Mouse (Mus musculus) spleen, embryonic (tissue): ENCODE data around the gene Cfap300.

Experiments
- CTCF ChIA-PET: fragments of 350-600 bp; sonication (Branson Sonifier 250); formaldehyde crosslinking; loops from one replicate; lab custom pipeline; 2022; lab: Charles Lee

The Cfap300 gene

DNA sequence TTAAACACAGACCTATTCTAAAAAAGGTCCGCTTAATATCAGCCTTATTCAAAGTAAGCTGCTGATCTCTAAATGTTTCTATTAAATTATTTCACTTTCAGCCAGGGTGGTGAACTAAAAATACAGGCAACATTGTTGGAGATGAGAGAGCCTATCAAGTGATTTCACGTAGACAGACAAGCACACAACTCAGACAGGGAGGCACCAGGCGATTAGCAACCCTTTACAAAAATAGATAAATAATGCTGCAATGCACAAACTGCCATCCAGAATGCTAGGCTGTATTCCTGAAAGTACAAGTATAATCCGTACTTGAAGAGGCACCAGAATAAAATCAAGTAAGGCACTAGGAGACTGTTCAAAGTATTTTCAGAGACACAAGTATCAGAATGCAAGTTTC, 58.3 kb downstream of the Cfap300 start:
- CTCF ChIA-PET, result interaction anchor here (0.5 kb wide), 1 partner anchor 43 kb away, joined by 3 read pairs; no protein-coding TSS in a partner anchor

DNA sequence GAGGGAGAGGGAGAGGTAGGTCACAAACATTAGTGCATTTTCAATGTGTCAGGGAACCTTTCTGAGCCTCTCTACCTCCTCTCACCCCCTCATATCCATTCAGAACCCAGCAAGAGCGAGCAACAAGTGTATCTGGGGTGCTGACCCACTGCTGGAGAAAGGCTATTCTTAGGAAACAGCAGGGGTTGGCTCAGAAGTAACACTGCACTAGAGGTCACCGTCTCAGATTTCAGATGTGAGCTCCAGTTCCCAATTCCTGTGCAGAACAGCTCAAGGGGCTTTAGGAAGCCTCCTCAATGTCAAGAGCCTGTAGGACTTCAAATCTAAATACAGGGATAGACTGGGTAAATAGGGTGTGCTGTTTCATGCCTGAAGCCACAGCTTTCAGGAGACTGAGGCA, 59.0 kb downstream of the Cfap300 start:
- CTCF ChIA-PET, result interaction anchor here (0.6 kb wide), 1 partner anchor 13 kb away, joined by 3 read pairs; no protein-coding TSS in a partner anchor

DNA sequence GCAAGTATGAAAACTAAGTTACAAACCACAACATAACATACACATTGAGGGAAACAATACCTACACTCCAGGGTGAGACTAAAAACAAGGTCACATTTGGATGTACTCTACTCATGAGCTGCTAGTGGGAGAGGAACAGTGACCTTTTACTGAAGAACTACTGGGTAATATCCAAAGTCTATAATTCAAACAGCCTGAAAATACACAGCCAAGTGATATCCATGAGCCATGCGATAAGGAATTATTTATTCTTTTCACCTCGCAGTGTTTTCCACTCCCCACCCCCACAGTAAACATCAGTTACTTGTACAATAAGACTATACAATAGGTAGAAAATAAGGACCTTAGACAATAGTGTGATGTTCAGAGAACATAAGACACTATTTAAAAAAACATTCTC, 62.5 kb downstream of the Cfap300 start:
- CTCF ChIA-PET, result no interaction called here

- CTCF ChIA-PET, result no interaction called here
Observed at GRCm38 (mm10) chr9:7979153-7979916, 63.3 kb downstream of the Cfap300 start.

- CTCF ChIA-PET, result no interaction called here
Observed at GRCm38 (mm10) chr9:7978502-7978901, 64.1 kb downstream of the Cfap300 start.

DNA sequence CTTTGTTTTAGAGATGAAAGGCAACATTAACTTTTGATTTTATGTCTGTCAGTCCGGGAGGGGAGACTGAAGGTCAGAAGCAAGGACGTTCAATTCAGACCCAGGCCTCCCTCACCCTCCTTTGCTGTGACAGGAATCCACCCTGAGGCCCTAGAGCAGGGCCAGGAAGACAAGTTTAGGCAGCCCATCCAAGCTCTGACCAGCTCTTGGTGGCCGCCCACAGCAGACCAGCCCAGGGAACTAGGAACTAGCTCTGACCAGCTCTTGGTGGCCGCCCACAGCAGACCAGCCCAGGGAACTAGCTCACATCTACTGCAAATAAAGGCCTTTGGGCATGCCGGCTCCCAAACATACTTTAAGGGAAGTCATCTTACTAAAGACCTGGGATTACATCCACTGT, 65.0 kb downstream of the Cfap300 start:
- CTCF ChIA-PET, result interaction anchor here (0.6 kb wide), 1 partner anchor 511 kb away, joined by 6 read pairs; no protein-coding TSS in a partner anchor

- CTCF ChIA-PET, result no interaction called here
Observed at GRCm38 (mm10) chr9:7971993-7972392, 70.6 kb downstream of the Cfap300 start.
